Mouse (Mus musculus) bone marrow macrophage, adult 2 months (primary cell): Measurements from ENCODE around the gene Dagla.

ENCODE experiments used
- CTCF ChIP-seq: IDR thresholded peaks from 2 replicates; pipeline ENCODE4 v1.5.1; 2012; ENCODE audit warnings: low read depth, mild to moderate bottlenecking, low read length, moderate library complexity
- POLR2A ChIP-seq: IDR thresholded peaks from 2 replicates; pipeline ENCODE4 v1.6.1; 2012; ENCODE audit warnings: mild to moderate bottlenecking, low read depth, low read length, borderline replicate concordance

DNA sequence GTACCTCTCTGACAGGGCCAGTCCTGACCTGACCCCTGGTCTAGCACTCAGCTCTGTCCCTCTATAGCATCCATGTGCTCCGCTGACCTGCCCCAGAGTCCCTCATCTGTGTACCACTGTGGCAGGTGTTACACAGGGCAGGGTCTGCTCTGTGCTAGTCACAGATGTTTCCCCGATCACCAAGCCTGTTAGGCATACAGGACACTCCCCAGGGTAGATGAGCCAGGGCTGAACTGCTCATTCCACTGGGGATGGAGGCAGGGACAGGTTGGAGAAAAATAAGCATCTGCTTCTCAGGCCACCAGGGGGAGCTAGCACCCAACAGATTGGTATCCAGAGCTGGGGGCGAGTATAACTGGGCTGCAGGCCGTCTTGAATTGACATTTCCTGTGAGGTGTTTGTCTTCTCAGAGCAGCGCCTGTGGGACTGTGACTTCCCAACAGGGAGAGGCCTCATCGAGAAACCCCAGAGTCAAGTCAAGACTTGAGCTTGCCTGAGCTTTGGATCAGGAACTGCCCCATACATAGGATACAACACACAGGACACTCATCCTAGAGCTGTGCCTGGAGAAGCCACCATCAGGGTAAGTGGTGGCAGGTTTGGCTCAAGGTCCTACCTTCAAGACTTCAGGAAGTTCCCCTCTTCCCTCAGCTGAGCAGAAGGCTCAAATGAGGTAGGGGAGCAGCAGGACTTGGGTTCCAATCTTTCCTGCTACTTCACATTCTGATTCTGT, 46.2 kb downstream of the Dagla start:
- peak; percentile 87 for TF ChIP-seq CTCF
- TF ChIP-seq POLR2A: no peak
